Mouse (Mus musculus): ENCODE data around the gene Rab3b. TPM values are rescaled to one million over a fixed set of nuclear protein-coding genes. Genes with fewer than 3 reads are reported as not detected.

Gene Rab3b
- polyA plus RNA-seq, 1 experiment from 2014 or later, result 9.7 TPM

- Histone ChIP-seq H3K4me1 (replicated peaks; ENCODE audit: control insufficient read depth, insufficient read depth, low read length) (no peaks in the 10 kb centered on the region), H3K4me3 (ENCODE audit: low read depth, low read length) (no peak overlapping the region), H3K4me2 (no peak overlapping the region), H3K36me3 (ENCODE audit: control insufficient read depth, insufficient read depth, low read length) (no peaks in the 10 kb centered on the region), H3K27me3 (replicated peaks; ENCODE audit: control insufficient read depth, insufficient read depth, low read length) (no peaks in the 10 kb centered on the region), H3K9ac (ENCODE audit: low read depth, low read length) (no peak overlapping the region), H3K27ac (ENCODE audit: low read depth, low read length) (no peak overlapping the region), H3K9me3 (ENCODE audit: control insufficient read depth, low read length) (no peaks in the 10 kb centered on the region)
- ATAC-seq (replicated peaks; ENCODE audit: low FRiP score), result no peak
- WGBS, result 59% methylated on average over 1 of the region's 1 CpGs
- no peak for DNase-seq (ENCODE audit: low spot score)
Observed at GRCm38 (mm10) chr4:108933163-108933562, 54.3 kb downstream of the Rab3b start.

GRCm38 (mm10) chr4:108934856-108935255 lies 56.0 kb downstream of the Rab3b start:
- no peak overlapping the region for H3K9ac ChIP-seq (ENCODE audit: low read depth, low read length)
- H3K27ac ChIP-seq (ENCODE audit: low read depth, low read length), result no peak overlapping the region
- no peaks in the 10 kb centered on the region for H3K9me3 ChIP-seq (ENCODE audit: control insufficient read depth, low read length)
- no peaks in the 10 kb centered on the region for H3K4me1 ChIP-seq (replicated peaks; ENCODE audit: control insufficient read depth, insufficient read depth, low read length)
- no peak overlapping the region for H3K4me2 ChIP-seq
- H3K36me3 ChIP-seq (ENCODE audit: control insufficient read depth, insufficient read depth, low read length), result no peaks in the 10 kb centered on the region
- WGBS, result 73% methylated on average over 4 of the region's 4 CpGs
- DNase-seq (ENCODE audit: low spot score), result no peak
- no peak for ATAC-seq (replicated peaks; ENCODE audit: low FRiP score)
- H3K4me3 ChIP-seq (ENCODE audit: low read depth, low read length), result no peak overlapping the region
- H3K27me3 ChIP-seq (replicated peaks; ENCODE audit: control insufficient read depth, insufficient read depth, low read length), result no peaks in the 10 kb centered on the region

- Histone ChIP-seq H3K27ac (ENCODE audit: low read depth, low read length) (no peak overlapping the region), H3K4me2 (no peak overlapping the region), H3K36me3 (ENCODE audit: control insufficient read depth, insufficient read depth, low read length) (no peaks in the 10 kb centered on the region), H3K4me3 (ENCODE audit: low read depth, low read length) (no peak overlapping the region), H3K27me3 (replicated peaks; ENCODE audit: control insufficient read depth, insufficient read depth, low read length) (no peaks in the 10 kb centered on the region), H3K9me3 (ENCODE audit: control insufficient read depth, low read length) (no peaks in the 10 kb centered on the region), H3K9ac (ENCODE audit: low read depth, low read length) (no peak overlapping the region), H3K4me1 (replicated peaks; ENCODE audit: control insufficient read depth, insufficient read depth, low read length) (no peaks in the 10 kb centered on the region)
- WGBS, result 78% methylated on average over 12 of the region's 12 CpGs
- no peak for DNase-seq (ENCODE audit: low spot score)
- no peak for ATAC-seq (replicated peaks; ENCODE audit: low FRiP score)
Observed at GRCm38 (mm10) chr4:108937848-108938771, 59.2 kb downstream of the Rab3b start.

- no peak for ATAC-seq (replicated peaks; ENCODE audit: low FRiP score)
- no peak for DNase-seq (ENCODE audit: low spot score)
- H3K4me1 ChIP-seq (replicated peaks; ENCODE audit: control insufficient read depth, insufficient read depth, low read length), result no peaks in the 10 kb centered on the region
- H3K9me3 ChIP-seq (ENCODE audit: control insufficient read depth, low read length), result no peaks in the 10 kb centered on the region
- no peaks in the 10 kb centered on the region for H3K36me3 ChIP-seq (ENCODE audit: control insufficient read depth, insufficient read depth, low read length)
- H3K9ac ChIP-seq (ENCODE audit: low read depth, low read length), result no peak overlapping the region
- H3K27ac ChIP-seq (ENCODE audit: low read depth, low read length), result no peak overlapping the region
- no peak overlapping the region for H3K4me3 ChIP-seq (ENCODE audit: low read depth, low read length)
- WGBS, result 82% methylated on average over 17 of the region's 17 CpGs
- H3K4me2 ChIP-seq, result no peak overlapping the region
- no peaks in the 10 kb centered on the region for H3K27me3 ChIP-seq (replicated peaks; ENCODE audit: control insufficient read depth, insufficient read depth, low read length)
Observed at GRCm38 (mm10) chr4:108940681-108941473, 62.0 kb downstream of the Rab3b start.

GRCm38 (mm10) chr4:108942171-108942570 lies 63.3 kb downstream of the Rab3b start:
- Histone ChIP-seq H3K9ac (ENCODE audit: low read depth, low read length) (no peak overlapping the region), H3K4me1 (replicated peaks; ENCODE audit: control insufficient read depth, insufficient read depth, low read length) (no peaks in the 10 kb centered on the region), H3K4me3 (ENCODE audit: low read depth, low read length) (no peak overlapping the region), H3K27ac (ENCODE audit: low read depth, low read length) (no peak overlapping the region), H3K36me3 (ENCODE audit: control insufficient read depth, insufficient read depth, low read length) (no peaks in the 10 kb centered on the region), H3K27me3 (replicated peaks; ENCODE audit: control insufficient read depth, insufficient read depth, low read length) (no peaks in the 10 kb centered on the region), H3K9me3 (ENCODE audit: control insufficient read depth, low read length) (no peaks in the 10 kb centered on the region), H3K4me2 (no peak overlapping the region)
- DNase-seq (ENCODE audit: low spot score) (no peak), ATAC-seq (replicated peaks; ENCODE audit: low FRiP score) (no peak)
- 72% methylated on average over 4 of the region's 4 CpGs for WGBS

- no peak for ATAC-seq (replicated peaks; ENCODE audit: low FRiP score)
- no peaks in the 10 kb centered on the region for H3K9me3 ChIP-seq (ENCODE audit: control insufficient read depth, low read length)
Observed at GRCm38 (mm10) chr4:108942986-108943720, 64.3 kb downstream of the Rab3b start.

GRCm38 (mm10) chr4:108949168-108949567 lies 70.3 kb downstream of the Rab3b start:
- no peak overlapping the region for H3K4me2 ChIP-seq
- no peak overlapping the region for H3K9ac ChIP-seq (ENCODE audit: low read depth, low read length)
- H3K9me3 ChIP-seq (ENCODE audit: control insufficient read depth, low read length), result no peaks in the 10 kb centered on the region
- ATAC-seq (replicated peaks; ENCODE audit: low FRiP score), result no peak
- H3K27ac ChIP-seq (ENCODE audit: low read depth, low read length), result no peak overlapping the region
- no peak overlapping the region for H3K4me3 ChIP-seq (ENCODE audit: low read depth, low read length)
- 91% methylated on average over 7 of the region's 7 CpGs for WGBS
- H3K36me3 ChIP-seq (ENCODE audit: control insufficient read depth, insufficient read depth, low read length), result no peaks in the 10 kb centered on the region
- DNase-seq (ENCODE audit: low spot score), result no peak
- no peaks in the 10 kb centered on the region for H3K27me3 ChIP-seq (replicated peaks; ENCODE audit: control insufficient read depth, insufficient read depth, low read length)
- no peaks in the 10 kb centered on the region for H3K4me1 ChIP-seq (replicated peaks; ENCODE audit: control insufficient read depth, insufficient read depth, low read length)

More at GRCm38 (mm10) chr4:108942986-108943720, 64.3 kb downstream of the Rab3b start:
- Histone ChIP-seq H3K27ac (ENCODE audit: low read depth, low read length) (no peak overlapping the region), H3K4me1 (replicated peaks; ENCODE audit: control insufficient read depth, insufficient read depth, low read length) (no peaks in the 10 kb centered on the region), H3K9ac (ENCODE audit: low read depth, low read length) (no peak overlapping the region), H3K4me3 (ENCODE audit: low read depth, low read length) (no peak overlapping the region), H3K27me3 (replicated peaks; ENCODE audit: control insufficient read depth, insufficient read depth, low read length) (no peaks in the 10 kb centered on the region), H3K4me2 (no peak overlapping the region), H3K36me3 (ENCODE audit: control insufficient read depth, insufficient read depth, low read length) (no peaks in the 10 kb centered on the region)
- WGBS, result 84% methylated on average over 11 of the region's 11 CpGs
- no peak for DNase-seq (ENCODE audit: low spot score)

GRCm38 (mm10) chr4:108950201-108950600 lies 71.3 kb downstream of the Rab3b start:
- ATAC-seq (replicated peaks; ENCODE audit: low FRiP score), result no peak

More at GRCm38 (mm10) chr4:108950201-108950600, 71.3 kb downstream of the Rab3b start:
- H3K4me3 ChIP-seq (ENCODE audit: low read depth, low read length), result no peak overlapping the region
- H3K9me3 ChIP-seq (ENCODE audit: control insufficient read depth, low read length), result no peaks in the 10 kb centered on the region
- H3K36me3 ChIP-seq (ENCODE audit: control insufficient read depth, insufficient read depth, low read length), result no peaks in the 10 kb centered on the region
- no peak overlapping the region for H3K4me2 ChIP-seq
- no peak for DNase-seq (ENCODE audit: low spot score)
- H3K4me1 ChIP-seq (replicated peaks; ENCODE audit: control insufficient read depth, insufficient read depth, low read length), result no peaks in the 10 kb centered on the region
- no peak overlapping the region for H3K27ac ChIP-seq (ENCODE audit: low read depth, low read length)
- H3K9ac ChIP-seq (ENCODE audit: low read depth, low read length), result no peak overlapping the region
- WGBS, result 90% methylated on average over 1 of the region's 1 CpGs
- H3K27me3 ChIP-seq (replicated peaks; ENCODE audit: control insufficient read depth, insufficient read depth, low read length), result no peaks in the 10 kb centered on the region
